Mouse (Mus musculus) forebrain, embryonic 15.5 days (tissue): ENCODE data around the gene Cmtm6. TPM values are rescaled to one million over a fixed set of nuclear protein-coding genes. Genes with fewer than 3 reads are reported as not detected.
"Not testable (repeated sequence)": the region's sequence is repeated elsewhere in the genome, so short reads cannot be mapped to it uniquely, and the experiment has no call there.

ENCODE experiments used
- ATAC-seq: fragments of 200-750 bp; cut with Nextera tagmentation; replicated peaks from 2 replicates; pipeline ENCODE4 v1.8.0; 2017; ENCODE audit warnings: mild to moderate bottlenecking, moderate TSS enrichment, moderate library complexity
- H3K27ac ChIP-seq: fragments of 300-500 bp; sonication (generic); replicated peaks from 2 replicates; pipeline ENCODE4 v1.5.1; 2015; ENCODE audit warnings: mild to moderate bottlenecking, inconsistent platforms
- H3K27me3 ChIP-seq: fragments of 300-500 bp; sonication (generic); 2 replicates; pipeline ENCODE4 v1.6.1; 2015; ENCODE audit warnings: inconsistent platforms
- H3K36me3 ChIP-seq: fragments of 300-500 bp; sonication (generic); 2 replicates; pipeline ENCODE4 v1.6.1; 2015; ENCODE audit warnings: mild to moderate bottlenecking, inconsistent platforms
- H3K4me1 ChIP-seq: fragments of 300-500 bp; sonication (generic); 2 replicates; pipeline ENCODE4 v1.6.1; 2015; ENCODE audit warnings: inconsistent platforms
- H3K4me2 ChIP-seq: fragments of 300-500 bp; sonication (generic); replicated peaks from 2 replicates; pipeline ENCODE4 v1.6.1; 2015; ENCODE audit warnings: mild to moderate bottlenecking, inconsistent platforms
- H3K4me3 ChIP-seq: fragments of 300-500 bp; sonication (generic); 2 replicates; pipeline ENCODE4 v1.5.1; 2015; ENCODE audit warnings: mild to moderate bottlenecking, inconsistent platforms
- H3K9ac ChIP-seq: fragments of 300-500 bp; sonication (generic); replicated peaks from 2 replicates; pipeline ENCODE4 v1.6.1; 2015; ENCODE audit warnings: mild to moderate bottlenecking, inconsistent platforms
- H3K9me3 ChIP-seq: fragments of 300-500 bp; sonication (generic); 2 replicates; pipeline ENCODE4 v1.6.1; 2016; ENCODE audit warnings: inconsistent platforms
- WGBS: fragments of 180-500 bp; shearing (Covaris S2); methylation state at CpG from one replicate; pipeline ENCODE4 v1.1.7; 2015; ENCODE audit warnings: mixed read lengths; 5-methylcytosine and 5-hydroxymethylcytosine counted together
- polyA plus RNA-seq: library from polyadenylated mRNA; unstranded; fragments of >200 nt; fragmentation: Nextera tagmentation; extraction: Ambion mirVana; gene quantifications from 2 replicates; pipeline ENCODE4 v1.2.1, GENCODE M21; 2015

The Cmtm6 gene
- polyA plus RNA-seq, 1 experiment from 2014 or later: 26.5 TPM

GRCm38 (mm10) chr9:114699882-114700665 lies 30.8 kb upstream of the Cmtm6 start:
- no peak for ATAC-seq
- 93% methylated on average over 14 of the region's 16 CpGs for WGBS

DNA sequence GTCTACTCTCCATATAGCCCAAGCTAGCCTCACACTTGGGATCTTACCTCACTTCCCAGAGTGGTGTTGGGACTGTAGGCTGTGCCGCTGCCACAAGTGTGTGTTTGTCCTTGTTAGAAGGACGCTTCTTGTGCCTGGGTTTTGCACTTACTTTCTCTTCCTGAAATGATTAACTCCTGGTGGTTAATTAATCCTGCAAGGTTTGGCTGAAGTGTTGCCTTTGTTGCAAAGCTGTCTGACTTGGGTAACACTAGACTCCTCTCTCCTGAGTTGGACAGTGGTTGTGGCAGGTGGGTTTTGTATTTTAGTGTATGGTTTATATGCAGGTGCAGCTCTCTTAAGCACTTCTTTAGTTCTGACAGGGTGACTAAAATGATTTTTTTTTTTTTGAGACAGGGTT lies 29.9 kb upstream of the Cmtm6 start:
- Histone ChIP-seq H3K27me3 (no peaks in the 10 kb centered on the region), H3K4me1 (peaks cover 5% of the 10 kb centered on the region; the same call in 1 of the 2 replicates), H3K4me2 (no peak overlapping the region), H3K9ac (no peak overlapping the region), H3K4me3 (no peak overlapping the region), H3K9me3 (no peaks in the 10 kb centered on the region), H3K36me3 (peaks cover 10% of the 10 kb centered on the region), H3K27ac (no peak overlapping the region)
- WGBS: 90% methylated on average over 2 of the region's 2 CpGs
- no peak for ATAC-seq

More at GRCm38 (mm10) chr9:114699882-114700665, 30.8 kb upstream of the Cmtm6 start:
- H3K27ac ChIP-seq: no peak overlapping the region
- H3K27me3 ChIP-seq: no peaks in the 10 kb centered on the region
- H3K4me2 ChIP-seq: no peak overlapping the region
- H3K9ac ChIP-seq: no peak overlapping the region
- H3K9me3 ChIP-seq: no peaks in the 10 kb centered on the region
- peaks cover 2% of the 10 kb centered on the region for H3K36me3 ChIP-seq
- no peak overlapping the region for H3K4me3 ChIP-seq
- H3K4me1 ChIP-seq: peaks cover 5% of the 10 kb centered on the region; the same call in 1 of the 2 replicates

GRCm38 (mm10) chr9:114701921-114702320 lies 29.0 kb upstream of the Cmtm6 start:
- WGBS: 90% methylated on average over 4 of the region's 4 CpGs
- Histone ChIP-seq H3K9ac (no peak overlapping the region), H3K4me2 (no peak overlapping the region), H3K27me3 (no peaks in the 10 kb centered on the region), H3K36me3 (peaks cover 17% of the 10 kb centered on the region), H3K9me3 (no peaks in the 10 kb centered on the region), H3K27ac (no peak overlapping the region), H3K4me3 (no peak overlapping the region), H3K4me1 (peaks cover 5% of the 10 kb centered on the region; the same call in 1 of the 2 replicates)
- ATAC-seq: no peak

- no peak overlapping the region for H3K27ac ChIP-seq
- no peaks in the 10 kb centered on the region for H3K27me3 ChIP-seq
- peaks cover 57% of the 10 kb centered on the region for H3K36me3 ChIP-seq
- no peak overlapping the region for H3K4me3 ChIP-seq
- ATAC-seq: no peak
- H3K9ac ChIP-seq: no peak overlapping the region
- no peak overlapping the region for H3K4me2 ChIP-seq
- no peaks in the 10 kb centered on the region for H3K4me1 ChIP-seq
- 97% methylated on average over 4 of the region's 4 CpGs for WGBS
- no peaks in the 10 kb centered on the region for H3K9me3 ChIP-seq
Measured at GRCm38 (mm10) chr9:114707805-114708204, 23.1 kb upstream of the Cmtm6 start.

- 76% methylated on average over 7 of the region's 7 CpGs for WGBS
- no peaks in the 10 kb centered on the region for H3K4me1 ChIP-seq
- ATAC-seq: no peak
- no peaks in the 10 kb centered on the region for H3K27me3 ChIP-seq
- no peaks in the 10 kb centered on the region for H3K9me3 ChIP-seq
- H3K9ac ChIP-seq: no peak overlapping the region
- peaks cover 76% of the 10 kb centered on the region for H3K36me3 ChIP-seq
- H3K4me3 ChIP-seq: no peak overlapping the region
- no peak overlapping the region for H3K27ac ChIP-seq
- no peak overlapping the region for H3K4me2 ChIP-seq
Measured at GRCm38 (mm10) chr9:114710345-114710744, 20.6 kb upstream of the Cmtm6 start.

DNA sequence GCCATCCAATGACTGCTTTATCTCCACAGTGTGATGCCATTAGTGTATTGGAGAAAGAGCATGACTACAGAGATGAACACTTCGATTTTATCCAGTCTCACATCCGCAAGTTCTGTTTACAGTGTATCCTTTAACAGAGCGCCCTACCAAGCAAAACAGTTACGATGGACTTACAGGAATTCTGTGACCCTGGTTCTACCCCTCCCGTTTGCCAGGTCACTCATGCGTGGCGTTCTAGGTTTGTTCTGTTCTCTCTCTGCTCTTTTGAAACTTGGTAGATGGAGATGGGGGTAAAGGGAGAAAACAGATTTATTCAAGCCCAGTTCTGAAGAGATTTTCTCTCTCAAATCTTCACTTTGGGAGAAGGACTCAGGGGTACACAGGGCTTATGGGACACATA lies 17.4 kb upstream of the Cmtm6 start:
- Histone ChIP-seq H3K9ac (no peak overlapping the region), H3K4me3 (no peak overlapping the region), H3K4me1 (no peaks in the 10 kb centered on the region), H3K4me2 (no peak overlapping the region), H3K36me3 (peaks cover 84% of the 10 kb centered on the region), H3K9me3 (no peaks in the 10 kb centered on the region), H3K27ac (no peak overlapping the region), H3K27me3 (no peaks in the 10 kb centered on the region)
- ATAC-seq: no peak
- 95% methylated on average over 7 of the region's 7 CpGs for WGBS

DNA sequence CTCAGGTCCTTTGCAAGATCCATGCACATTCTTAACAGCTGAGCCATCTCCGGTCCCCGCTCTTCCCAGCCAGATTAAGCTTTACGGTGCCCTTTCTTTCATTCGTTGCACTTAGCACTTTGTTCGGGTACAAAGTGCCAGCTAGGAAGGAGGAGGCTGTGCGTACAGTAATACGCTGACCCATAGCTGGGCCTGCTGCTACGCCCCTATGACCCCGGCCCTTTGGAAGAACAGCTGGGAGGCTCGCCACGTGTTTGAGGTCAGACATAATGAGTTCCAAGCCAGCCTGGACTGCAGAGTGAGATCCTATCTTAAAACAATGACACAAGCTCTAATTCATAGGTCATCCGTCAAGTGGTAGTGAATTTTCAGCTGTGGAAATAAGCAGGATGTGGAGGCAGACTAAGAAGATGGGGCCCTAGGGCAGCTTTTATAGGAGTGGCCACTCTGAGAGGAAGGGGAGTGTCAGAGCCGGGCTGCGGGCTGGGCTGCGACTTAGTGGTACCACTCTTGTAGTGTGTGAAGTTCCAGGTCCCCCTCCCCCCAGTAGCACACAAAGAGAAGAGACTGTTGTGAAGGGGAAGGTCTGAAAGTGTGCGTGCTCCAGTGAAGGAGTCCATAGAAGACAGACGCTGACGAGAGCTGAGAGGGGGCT lies 14.1 kb upstream of the Cmtm6 start:
- H3K27ac ChIP-seq: no peak overlapping the region
- H3K9me3 ChIP-seq: no peaks in the 10 kb centered on the region
- no peak overlapping the region for H3K4me3 ChIP-seq
- no peak overlapping the region for H3K9ac ChIP-seq
- no peak for ATAC-seq
- H3K4me2 ChIP-seq: no peak overlapping the region
- H3K4me1 ChIP-seq: no peaks in the 10 kb centered on the region
- peaks cover 94% of the 10 kb centered on the region for H3K36me3 ChIP-seq
- WGBS: 87% methylated on average over 18 of the region's 18 CpGs
- H3K27me3 ChIP-seq: no peaks in the 10 kb centered on the region

- Histone ChIP-seq H3K9me3 (no peaks in the 10 kb centered on the region), H3K36me3 (peaks cover 30% of the 10 kb centered on the region), H3K4me2 (no peak overlapping the region), H3K9ac (no peak overlapping the region), H3K27ac (no peak overlapping the region), H3K4me3 (no peak overlapping the region), H3K27me3 (no peaks in the 10 kb centered on the region), H3K4me1 (peaks cover 8% of the 10 kb centered on the region)
- no peak for ATAC-seq
- WGBS: 1% methylated on average over 3 of the region's 3 CpGs
Measured at GRCm38 (mm10) chr9:114727315-114727714, 3.6 kb upstream of the Cmtm6 start.

DNA sequence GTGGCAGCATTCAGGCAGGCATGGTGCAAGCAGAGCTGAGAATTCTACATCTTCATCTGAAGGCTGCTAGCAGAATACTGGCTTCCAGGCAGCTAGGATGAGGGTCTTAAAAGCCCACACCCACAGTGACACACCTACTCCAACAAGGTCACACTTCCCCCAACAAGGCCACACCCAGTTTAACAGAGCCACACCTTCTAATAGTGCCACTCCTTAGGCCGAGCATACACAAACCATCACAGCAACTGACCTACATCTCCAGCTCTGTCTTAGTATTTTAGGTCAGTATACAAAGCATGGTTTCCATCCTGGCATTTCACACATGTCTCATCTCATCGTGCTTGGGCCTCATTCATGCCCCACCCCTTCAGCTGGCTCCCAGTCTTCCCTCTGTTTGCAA lies 2.5 kb upstream of the Cmtm6 start:
- ATAC-seq, H3K9me3 ChIP-seq, H3K27ac ChIP-seq, H3K27me3 ChIP-seq, H3K4me3 ChIP-seq, H3K9ac ChIP-seq, H3K4me2 ChIP-seq: not testable (repeated sequence)
- Histone ChIP-seq H3K36me3 (peaks cover 20% of the 10 kb centered on the region), H3K4me1 (peaks cover 18% of the 10 kb centered on the region)
- WGBS: 60% methylated on average over 2 of the region's 2 CpGs

GRCm38 (mm10) chr9:114729911-114730805 lies 758 bp upstream of the Cmtm6 start:
- 41% methylated on average over 29 of the region's 30 CpGs for WGBS
- Histone ChIP-seq H3K27me3 (no peaks in the 10 kb centered on the region), H3K4me2 (peak overlapping the region; percentile 74; the same call in 1 of the 2 replicates), H3K36me3 (peaks cover 4% of the 10 kb centered on the region; the same call in 1 of the 2 replicates), H3K9me3 (no peaks in the 10 kb centered on the region), H3K27ac (no peak overlapping the region), H3K4me1 (peaks cover 20% of the 10 kb centered on the region), H3K9ac (no peak overlapping the region), H3K4me3 (peak overlapping the region; percentile 82)
- ATAC-seq: peak; percentile 6; the same call in 1 of the 2 replicates

DNA sequence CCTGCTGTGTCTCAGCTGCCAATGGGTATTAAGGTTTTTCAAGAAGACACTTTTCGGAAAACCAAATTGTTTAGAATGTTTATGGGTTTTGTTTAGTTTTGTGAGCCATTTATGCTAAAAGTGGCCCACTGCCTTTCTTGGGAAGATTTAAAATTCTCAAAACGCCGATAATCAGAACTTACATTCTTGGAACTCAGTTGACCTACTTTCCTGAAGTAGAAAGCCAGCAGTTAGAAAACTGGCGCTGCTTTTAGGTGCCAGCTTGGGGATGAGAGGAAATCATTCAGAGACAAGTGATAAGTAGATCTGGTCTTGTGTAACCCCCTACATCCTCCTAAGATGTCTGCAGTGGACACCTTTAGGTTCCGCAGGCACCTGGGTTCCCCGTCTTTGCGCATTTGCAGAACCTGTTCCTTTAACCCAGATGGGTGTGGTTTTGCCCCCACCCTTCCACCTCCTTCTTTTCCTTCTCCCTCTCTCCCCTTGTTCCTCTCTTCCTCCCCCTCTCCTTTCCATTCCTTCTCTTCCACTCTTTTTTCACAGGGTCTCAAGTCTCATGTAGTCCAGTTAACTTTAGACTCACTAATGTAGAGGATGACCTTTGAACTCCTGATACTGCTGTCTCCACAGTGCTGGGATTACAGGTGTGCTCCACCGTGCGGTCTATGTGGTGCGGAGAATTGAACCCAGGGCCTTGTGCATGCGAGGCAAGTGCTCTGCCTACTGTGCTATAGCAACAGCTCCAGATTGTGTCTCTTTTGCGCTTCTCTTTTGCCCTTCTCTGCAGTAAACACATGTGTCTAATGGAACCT lies 1.2 kb downstream of the Cmtm6 start:
- no peaks in the 10 kb centered on the region for H3K9me3 ChIP-seq
- WGBS: 73% methylated on average over 12 of the region's 12 CpGs
- H3K4me3 ChIP-seq: peak overlapping the region; percentile 82
- H3K36me3 ChIP-seq: no peaks in the 10 kb centered on the region
- peak overlapping the region; percentile 74 for H3K4me2 ChIP-seq
- peak overlapping the region; percentile 82; the same call in 1 of the 2 replicates for H3K27ac ChIP-seq
- H3K4me1 ChIP-seq: peaks cover 20% of the 10 kb centered on the region
- peak overlapping the region; percentile 82 for H3K9ac ChIP-seq
- no peaks in the 10 kb centered on the region for H3K27me3 ChIP-seq
- no peak for ATAC-seq
